Mouse (Mus musculus) heart, embryonic 12.5 days (tissue): Measurements from ENCODE around the gene Pnpla1. TPM values are rescaled to one million over a fixed set of nuclear protein-coding genes. Genes with fewer than 3 reads are reported as not detected.
"Not testable (repeated sequence)": the region's sequence is repeated elsewhere in the genome, so short reads cannot be mapped to it uniquely, and the experiment has no call there.

Experiments used
- ATAC-seq: fragments of 200-750 bp; cut with Nextera tagmentation; 2 replicates; pipeline ENCODE4 v1.8.0; 2017; ENCODE audit warnings: moderate TSS enrichment, moderate library complexity; ENCODE audit not compliant: insufficient number of reproducible peaks, low FRiP score
- H3K27ac ChIP-seq: fragments of 300-500 bp; sonication (generic); 2 replicates; pipeline ENCODE4 v1.5.1; 2016; ENCODE audit warnings: mild to moderate bottlenecking, moderate library complexity; ENCODE audit not compliant: poor library complexity, severe bottlenecking
- H3K27me3 ChIP-seq: fragments of 300-500 bp; sonication (generic); replicated peaks from 2 replicates; pipeline ENCODE4 v1.6.1; 2016; ENCODE audit warnings: mild to moderate bottlenecking, moderate library complexity
- H3K36me3 ChIP-seq: fragments of 300-500 bp; sonication (generic); 2 replicates; pipeline ENCODE4 v1.6.1; 2016; ENCODE audit warnings: mild to moderate bottlenecking, moderate library complexity
- H3K4me1 ChIP-seq: fragments of 300-500 bp; sonication (generic); replicated peaks from 2 replicates; pipeline ENCODE4 v1.6.1; 2016; ENCODE audit warnings: mild to moderate bottlenecking
- H3K4me2 ChIP-seq: fragments of 300-500 bp; sonication (generic); 2 replicates; pipeline ENCODE4 v1.6.1; 2016; ENCODE audit warnings: mild to moderate bottlenecking, moderate library complexity
- H3K4me3 ChIP-seq: fragments of 300-500 bp; sonication (generic); 2 replicates; pipeline ENCODE4 v1.5.1; 2016; ENCODE audit warnings: mild to moderate bottlenecking
- H3K9ac ChIP-seq: fragments of 300-500 bp; sonication (generic); 2 replicates; pipeline ENCODE4 v1.6.1; 2016; ENCODE audit warnings: mild to moderate bottlenecking, moderate library complexity
- H3K9me3 ChIP-seq: fragments of 300-500 bp; sonication (generic); replicated peaks from 2 replicates; pipeline ENCODE4 v1.6.1; 2016; ENCODE audit warnings: mild to moderate bottlenecking, moderate library complexity
- WGBS: fragments of 180-500 bp; shearing (Covaris S2); methylation state at CpG from one replicate; pipeline ENCODE4 v1.1.7; 2016; 5-methylcytosine and 5-hydroxymethylcytosine counted together
- polyA plus RNA-seq: library from polyadenylated mRNA; unstranded; fragments of >200 nt; fragmentation: Nextera tagmentation; extraction: Ambion mirVana; gene quantifications from 2 replicates; pipeline ENCODE4 v1.2.1, GENCODE M21; 2016

Gene Pnpla1
- polyA plus RNA-seq, 1 experiment from 2014 or later, result 0.05 TPM

- no peaks in the 10 kb centered on the region for H3K9me3 ChIP-seq
- ATAC-seq, result no peak
- 83% methylated on average over 11 of the region's 11 CpGs for WGBS
- H3K36me3 ChIP-seq, result peaks cover 96% of the 10 kb centered on the region
- peak overlapping the region; percentile 39 for H3K4me2 ChIP-seq
- H3K27ac ChIP-seq, result 0 out of 2 replicates have a peak overlapping the region, but pooled peaks have one; percentile 29
- H3K9ac ChIP-seq, result no peak overlapping the region
- peaks cover 26% of the 10 kb centered on the region for H3K4me1 ChIP-seq
- no peaks in the 10 kb centered on the region for H3K27me3 ChIP-seq
- H3K4me3 ChIP-seq, result peak overlapping the region; percentile 1; the same call in 1 of the 2 replicates
These were observed 34.5 kb upstream of the Pnpla1 start for GRCm38 (mm10) chr17:28823749-28824148.

GRCm38 (mm10) chr17:28824896-28825295, 33.3 kb upstream of the Pnpla1 start:
- Histone ChIP-seq H3K9ac (peak overlapping the region; percentile 13; the same call in 1 of the 2 replicates), H3K27ac (peak overlapping the region; percentile 49), H3K27me3 (no peaks in the 10 kb centered on the region), H3K36me3 (peaks cover 97% of the 10 kb centered on the region), H3K4me1 (peaks cover 33% of the 10 kb centered on the region), H3K9me3 (no peaks in the 10 kb centered on the region), H3K4me3 (no peak overlapping the region), H3K4me2 (peak overlapping the region; percentile 39)
- ATAC-seq, result no peak
- WGBS, result 70% methylated on average over 6 of the region's 6 CpGs

- 79% methylated on average over 6 of the region's 6 CpGs for whole genome bisulfite sequencing
- H3K4me2 ChIP-seq, result peak overlapping the region; percentile 39; the same call in 1 of the 2 replicates
These were observed 32.7 kb upstream of the Pnpla1 start for GRCm38 (mm10) chr17:28825359-28826041.

DNA sequence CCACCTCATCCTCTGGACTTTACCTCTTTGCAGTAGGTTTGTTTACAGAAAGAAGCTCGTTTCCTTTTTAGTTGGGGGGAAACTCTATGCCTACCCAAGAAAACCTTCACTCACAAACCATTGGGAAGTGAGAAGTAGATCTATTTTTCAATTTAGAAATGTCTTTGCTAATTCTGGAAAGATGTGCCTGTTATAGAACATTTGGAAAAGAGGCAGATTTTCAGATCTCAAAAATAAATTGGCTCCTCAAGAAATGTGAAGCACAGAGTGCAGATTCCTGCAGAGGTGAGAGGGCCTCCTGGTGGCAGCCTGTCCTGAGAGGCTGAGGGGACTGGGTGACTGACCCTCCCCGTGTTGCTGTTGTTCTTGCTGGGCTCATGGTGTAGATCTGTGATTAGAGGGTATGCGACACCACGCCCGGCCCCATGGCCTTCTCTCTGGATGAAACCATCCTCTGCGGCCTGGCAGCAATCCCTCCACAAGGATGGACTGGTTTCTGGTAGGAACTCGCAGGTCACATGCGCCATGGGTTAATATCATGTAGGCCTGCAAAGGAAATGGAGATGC, 30.5 kb upstream of the Pnpla1 start:
- no peak overlapping the region for H3K27ac ChIP-seq
- 84% methylated on average over 8 of the region's 8 CpGs for WGBS
- no peak overlapping the region for H3K4me3 ChIP-seq
- no peaks in the 10 kb centered on the region for H3K9me3 ChIP-seq
- no peak overlapping the region for H3K4me2 ChIP-seq
- no peak for ATAC-seq
- H3K27me3 ChIP-seq, result no peaks in the 10 kb centered on the region
- peaks cover 97% of the 10 kb centered on the region for H3K36me3 ChIP-seq
- peaks cover 58% of the 10 kb centered on the region for H3K4me1 ChIP-seq
- H3K9ac ChIP-seq, result no peak overlapping the region

More at GRCm38 (mm10) chr17:28825359-28826041, 32.7 kb upstream of the Pnpla1 start:
- Histone ChIP-seq H3K9ac (no peak overlapping the region), H3K27me3 (no peaks in the 10 kb centered on the region), H3K9me3 (no peaks in the 10 kb centered on the region), H3K36me3 (peaks cover 97% of the 10 kb centered on the region), H3K4me3 (no peak overlapping the region), H3K27ac (peak overlapping the region; percentile 49), H3K4me1 (peaks cover 36% of the 10 kb centered on the region)
- ATAC-seq, result no peak

DNA sequence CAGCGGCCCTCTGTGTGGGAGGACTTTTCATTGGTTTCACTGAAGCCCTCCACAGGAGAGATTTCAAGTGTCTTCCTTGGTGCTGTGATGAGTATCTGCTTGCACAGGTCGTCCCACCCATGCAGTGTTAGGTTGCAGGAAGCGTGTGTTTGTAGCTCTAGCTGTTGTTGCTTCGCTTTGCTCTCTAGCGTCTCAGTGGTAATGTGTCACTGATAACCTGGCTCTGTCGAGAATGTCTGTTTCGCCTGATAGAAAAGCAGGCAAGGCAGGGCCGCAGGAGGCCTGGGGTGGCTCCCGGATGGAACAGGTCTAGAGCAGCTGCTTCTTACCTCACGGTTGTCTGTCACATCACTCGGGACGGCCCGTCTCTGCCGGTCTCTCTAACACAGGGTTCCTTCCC, 29.1 kb upstream of the Pnpla1 start:
- H3K4me1 ChIP-seq, result peaks cover 56% of the 10 kb centered on the region
- no peaks in the 10 kb centered on the region for H3K9me3 ChIP-seq
- peaks cover 94% of the 10 kb centered on the region for H3K36me3 ChIP-seq
- H3K27ac ChIP-seq, result peak overlapping the region; percentile 45
- no peaks in the 10 kb centered on the region for H3K27me3 ChIP-seq
- peak; percentile 83 for ATAC-seq
- 41% methylated on average over 14 of the region's 14 CpGs for WGBS
- no peak overlapping the region for H3K9ac ChIP-seq
- peak overlapping the region; percentile 22 for H3K4me2 ChIP-seq
- no peak overlapping the region for H3K4me3 ChIP-seq

DNA sequence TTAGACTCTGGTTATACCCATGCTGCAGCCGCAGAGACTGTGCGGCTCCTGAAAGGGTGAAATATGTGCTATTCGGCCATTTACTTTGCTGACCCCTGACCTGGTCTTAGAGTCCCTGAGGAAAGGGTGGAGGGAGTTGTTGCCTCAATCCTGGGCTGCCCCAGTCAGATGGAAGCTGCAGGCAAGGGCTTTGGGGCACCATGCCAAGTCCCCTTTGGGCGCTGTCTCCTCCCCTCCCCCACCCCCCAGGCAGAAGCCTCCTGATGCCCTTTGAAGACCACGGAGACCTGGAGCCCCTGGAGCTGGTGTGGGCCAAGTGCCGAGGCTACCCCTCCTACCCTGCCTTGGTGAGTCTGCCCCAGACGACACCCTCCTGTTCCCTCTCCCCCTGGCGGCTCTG, 27.1 kb upstream of the Pnpla1 start:
- Histone ChIP-seq H3K27me3 (no peaks in the 10 kb centered on the region), H3K4me2 (no peak overlapping the region), H3K9me3 (no peaks in the 10 kb centered on the region), H3K4me1 (peaks cover 49% of the 10 kb centered on the region), H3K36me3 (peaks cover 91% of the 10 kb centered on the region), H3K9ac (no peak overlapping the region), H3K27ac (no peak overlapping the region), H3K4me3 (no peak overlapping the region)
- ATAC-seq, result no peak
- 80% methylated on average over 8 of the region's 8 CpGs for WGBS

DNA sequence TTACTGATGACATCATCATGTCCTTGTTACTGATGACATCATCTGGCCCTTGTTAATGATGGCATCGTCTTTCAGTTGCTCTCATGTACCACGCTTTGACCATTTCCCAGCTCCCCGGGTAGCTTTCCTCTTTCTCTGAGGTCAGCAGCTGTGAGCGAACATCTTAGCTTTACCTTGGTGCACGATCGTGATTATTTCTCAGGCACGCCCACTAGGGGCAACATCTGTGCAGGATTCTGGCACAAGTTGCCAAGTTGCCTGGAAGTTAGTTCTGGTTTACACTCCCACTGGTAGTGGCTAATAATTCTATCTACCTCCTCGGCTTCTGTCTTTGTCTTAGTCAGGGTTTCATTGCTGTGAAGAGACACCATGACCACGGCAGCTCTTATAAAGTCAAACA, 26.2 kb upstream of the Pnpla1 start:
- H3K9me3 ChIP-seq, result no peaks in the 10 kb centered on the region
- no peak for ATAC-seq
- no peak overlapping the region for H3K4me3 ChIP-seq
- H3K27me3 ChIP-seq, result no peaks in the 10 kb centered on the region
- WGBS, result 79% methylated on average over 9 of the region's 9 CpGs
- peaks cover 93% of the 10 kb centered on the region for H3K36me3 ChIP-seq
- peaks cover 49% of the 10 kb centered on the region for H3K4me1 ChIP-seq
- H3K9ac ChIP-seq, result no peak overlapping the region
- H3K27ac ChIP-seq, result no peak overlapping the region
- no peak overlapping the region for H3K4me2 ChIP-seq

DNA sequence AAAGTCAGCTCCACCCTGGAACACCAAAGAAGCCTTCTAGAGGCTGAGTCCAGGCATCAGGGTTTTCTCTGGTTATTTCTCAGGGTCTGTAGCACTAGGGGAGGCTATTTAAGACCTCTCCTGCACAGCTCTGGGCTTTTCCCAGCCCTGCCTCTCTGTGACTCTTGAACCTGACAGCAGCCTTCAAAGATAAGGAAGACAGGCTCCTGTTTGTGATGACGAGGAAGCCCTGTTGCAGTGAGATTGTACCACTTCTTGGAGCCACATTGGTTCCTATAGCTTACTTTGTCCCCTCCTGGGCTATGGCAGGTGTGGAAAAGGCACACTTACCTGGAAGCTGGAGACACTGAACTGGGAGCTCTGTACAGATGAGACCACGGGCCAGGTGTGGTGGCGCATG, 25.3 kb upstream of the Pnpla1 start:
- H3K9me3 ChIP-seq, result no peaks in the 10 kb centered on the region
- peaks cover 49% of the 10 kb centered on the region for H3K4me1 ChIP-seq
- H3K27ac ChIP-seq, result peak overlapping the region; percentile 56

DNA sequence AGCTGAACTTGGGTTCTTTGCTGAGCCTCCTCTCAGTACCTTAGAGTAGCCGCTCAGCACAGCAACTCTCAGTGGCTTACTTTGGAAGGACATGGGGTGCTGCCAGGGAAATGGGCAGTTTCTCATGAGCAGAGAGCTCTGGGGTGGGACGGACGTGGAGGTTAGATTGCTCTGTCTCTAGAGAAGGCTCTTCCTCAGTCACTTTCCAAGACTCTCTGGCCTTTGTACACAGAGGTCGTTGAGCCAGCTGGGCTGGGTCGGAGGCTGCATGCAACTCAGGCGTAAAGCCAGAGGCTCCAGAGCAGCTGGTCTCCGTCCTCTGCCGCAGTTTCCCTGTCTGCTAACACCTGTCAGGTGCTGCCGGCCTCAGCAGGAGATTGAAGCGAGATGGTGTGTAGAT, 23.5 kb upstream of the Pnpla1 start:
- H3K9me3 ChIP-seq, result no peaks in the 10 kb centered on the region
- 55% methylated on average over 10 of the region's 10 CpGs for WGBS

More for the DNA sequence above, 25.3 kb upstream of the Pnpla1 start:
- ATAC-seq, result peak; percentile 70
- no peak overlapping the region for H3K4me2 ChIP-seq
- H3K27me3 ChIP-seq, result no peaks in the 10 kb centered on the region
- WGBS, result 65% methylated on average over 3 of the region's 3 CpGs
- no peak overlapping the region for H3K4me3 ChIP-seq
- no peak overlapping the region for H3K9ac ChIP-seq
- H3K36me3 ChIP-seq, result peaks cover 94% of the 10 kb centered on the region

GRCm38 (mm10) chr17:28837840-28838239, 20.4 kb upstream of the Pnpla1 start:
- H3K9ac ChIP-seq, result no peak overlapping the region
- H3K4me3 ChIP-seq, result no peak overlapping the region
- peaks cover 15% of the 10 kb centered on the region for H3K4me1 ChIP-seq
- 82% methylated on average over 7 of the region's 7 CpGs for WGBS
- no peak overlapping the region for H3K27ac ChIP-seq
- no peak for ATAC-seq
- peaks cover 76% of the 10 kb centered on the region for H3K36me3 ChIP-seq
- no peaks in the 10 kb centered on the region for H3K27me3 ChIP-seq
- H3K9me3 ChIP-seq, result peaks cover 11% of the 10 kb centered on the region
- H3K4me2 ChIP-seq, result no peak overlapping the region

More for the DNA sequence above, 23.5 kb upstream of the Pnpla1 start:
- H3K4me3 ChIP-seq, result no peak overlapping the region
- no peak for ATAC-seq
- no peak overlapping the region for H3K9ac ChIP-seq
- no peaks in the 10 kb centered on the region for H3K27me3 ChIP-seq
- peaks cover 41% of the 10 kb centered on the region for H3K4me1 ChIP-seq
- H3K36me3 ChIP-seq, result peaks cover 94% of the 10 kb centered on the region
- H3K27ac ChIP-seq, result no peak overlapping the region; the same call in 1 of the 2 replicates
- no peak overlapping the region for H3K4me2 ChIP-seq

DNA sequence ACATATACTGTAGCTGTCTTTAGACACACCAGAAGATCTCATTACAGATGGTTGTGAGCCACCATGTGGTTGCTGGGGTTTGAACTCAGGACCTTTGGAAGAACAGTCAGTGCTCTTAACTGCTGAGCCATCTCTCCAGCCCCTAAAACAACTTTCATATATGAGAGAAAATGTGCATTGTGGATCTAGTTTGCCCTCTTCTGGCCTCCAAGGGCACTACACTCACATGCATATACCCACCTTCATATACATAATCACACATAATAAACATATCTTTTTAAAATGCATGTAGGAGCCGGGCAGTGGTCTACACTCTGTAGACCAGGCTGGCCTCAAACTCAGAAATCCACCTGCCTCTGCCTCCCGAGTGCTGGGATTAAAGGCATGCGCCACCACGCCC, 16.3 kb upstream of the Pnpla1 start:
- not testable (repeated sequence) for H3K9ac ChIP-seq, H3K4me2 ChIP-seq, H3K27ac ChIP-seq, H3K27me3 ChIP-seq, H3K4me3 ChIP-seq, ATAC-seq, H3K4me1 ChIP-seq
- WGBS, result 96% methylated on average over 4 of the region's 4 CpGs
- peaks cover 13% of the 10 kb centered on the region for H3K9me3 ChIP-seq
- H3K36me3 ChIP-seq, result peaks cover 41% of the 10 kb centered on the region
